Mouse (Mus musculus) midbrain, embryonic 13.5 days (tissue): Measurements from ENCODE around the gene Plvap. TPM values are rescaled to one million over a fixed set of nuclear protein-coding genes. Genes with fewer than 3 reads are reported as not detected.

Source experiments
- ATAC-seq: fragments of 200-750 bp; cut with Nextera tagmentation; 2 replicates; pipeline ENCODE4 v1.8.0; 2017; ENCODE audit warnings: mild to moderate bottlenecking, moderate TSS enrichment, moderate library complexity
- H3K27ac ChIP-seq: fragments of 300-500 bp; sonication (generic); 2 replicates; pipeline ENCODE4 v1.5.1; 2015; ENCODE audit warnings: inconsistent platforms, mild to moderate bottlenecking, moderate library complexity
- H3K27me3 ChIP-seq: fragments of 300-500 bp; sonication (generic); 2 replicates; pipeline ENCODE4 v1.6.1; 2015; ENCODE audit warnings: mild to moderate bottlenecking, inconsistent platforms
- H3K36me3 ChIP-seq: fragments of 300-500 bp; sonication (generic); 2 replicates; pipeline ENCODE4 v1.6.1; 2015; ENCODE audit warnings: mild to moderate bottlenecking, inconsistent platforms
- H3K4me1 ChIP-seq: fragments of 300-500 bp; sonication (generic); replicated peaks from 2 replicates; pipeline ENCODE4 v1.6.1; 2015; ENCODE audit warnings: inconsistent platforms
- H3K4me2 ChIP-seq: fragments of 300-500 bp; sonication (generic); replicated peaks from 2 replicates; pipeline ENCODE4 v1.6.1; 2015; ENCODE audit warnings: moderate library complexity, mild to moderate bottlenecking, inconsistent platforms
- H3K4me3 ChIP-seq: fragments of 300-500 bp; sonication (generic); replicated peaks from 2 replicates; pipeline ENCODE4 v1.5.1; 2015; ENCODE audit warnings: mild to moderate bottlenecking, inconsistent platforms
- H3K9ac ChIP-seq: fragments of 300-500 bp; sonication (generic); replicated peaks from 2 replicates; pipeline ENCODE4 v1.6.1; 2015; ENCODE audit warnings: mild to moderate bottlenecking, inconsistent platforms
- H3K9me3 ChIP-seq: fragments of 300-500 bp; sonication (generic); 2 replicates; pipeline ENCODE4 v1.6.1; 2016; ENCODE audit warnings: mild to moderate bottlenecking, inconsistent platforms
- WGBS: fragments of 180-500 bp; shearing (Covaris S2); methylation state at CpG from one replicate; pipeline ENCODE4 v1.1.7; 2015; 5-methylcytosine and 5-hydroxymethylcytosine counted together
- polyA plus RNA-seq: library from polyadenylated mRNA; unstranded; fragments of >200 nt; fragmentation: Nextera tagmentation; extraction: Ambion mirVana; gene quantifications from 2 replicates; pipeline ENCODE4 v1.2.1, GENCODE M21; 2015

Plvap gene
- polyA plus RNA-seq, 1 experiment from 2014 or later = 10.2 TPM

GRCm38 (mm10) chr8:71497077-71497645 is 14.4 kb downstream of the Plvap start:
- Histone ChIP-seq H3K9me3 (no peaks in the 10 kb centered on the region), H3K4me2 (no peak overlapping the region), H3K27me3 (no peaks in the 10 kb centered on the region), H3K4me3 (no peak overlapping the region), H3K4me1 (peaks cover 12% of the 10 kb centered on the region), H3K9ac (no peak overlapping the region), H3K27ac (no peak overlapping the region), H3K36me3 (peaks cover 19% of the 10 kb centered on the region)
- no peak for ATAC-seq
- WGBS = 96% methylated on average over 1 of the region's 1 CpGs

DNA sequence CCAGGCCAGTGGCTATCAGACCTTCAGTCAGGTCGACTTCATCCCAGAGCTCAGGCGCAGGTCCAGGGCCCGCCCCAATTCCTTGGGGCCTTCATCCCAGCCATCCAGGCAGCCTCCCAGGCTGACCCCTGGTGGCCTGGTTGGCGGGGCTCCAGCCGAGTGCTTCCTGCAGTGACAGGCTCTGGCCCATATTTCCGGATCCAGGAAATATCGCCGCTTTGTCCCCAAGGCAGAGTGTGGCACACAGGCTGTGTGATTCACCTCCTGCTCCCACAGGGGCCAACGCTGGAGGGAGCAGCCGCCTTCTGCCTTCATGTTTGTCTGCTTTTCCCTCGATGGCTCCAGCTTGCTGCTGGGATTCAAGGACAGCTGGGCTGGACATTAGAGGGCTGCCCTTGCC is 15.1 kb downstream of the Plvap start:
- Histone ChIP-seq H3K27ac (no peak overlapping the region; the same call in 1 of the 2 replicates), H3K27me3 (no peaks in the 10 kb centered on the region), H3K4me1 (peaks cover 12% of the 10 kb centered on the region), H3K4me2 (no peak overlapping the region), H3K9me3 (no peaks in the 10 kb centered on the region), H3K4me3 (no peak overlapping the region), H3K36me3 (peaks cover 26% of the 10 kb centered on the region), H3K9ac (no peak overlapping the region)
- WGBS = 54% methylated on average over 11 of the region's 11 CpGs
- no peak for ATAC-seq

GRCm38 (mm10) chr8:71495811-71496210 is 15.7 kb downstream of the Plvap start:
- WGBS = 93% methylated on average over 5 of the region's 5 CpGs
- Histone ChIP-seq H3K27ac (no peak overlapping the region), H3K4me2 (no peak overlapping the region), H3K36me3 (peaks cover 33% of the 10 kb centered on the region), H3K27me3 (no peaks in the 10 kb centered on the region), H3K4me3 (no peak overlapping the region), H3K4me1 (peaks cover 12% of the 10 kb centered on the region), H3K9ac (no peak overlapping the region), H3K9me3 (no peaks in the 10 kb centered on the region)
- ATAC-seq = no peak

- 34% methylated on average over 16 of the region's 16 CpGs for WGBS
- H3K27ac ChIP-seq = no peak overlapping the region
- ATAC-seq = peak; percentile 71
- H3K9ac ChIP-seq = no peak overlapping the region
- H3K9me3 ChIP-seq = no peaks in the 10 kb centered on the region
- no peak overlapping the region for H3K4me2 ChIP-seq
- H3K36me3 ChIP-seq = peaks cover 36% of the 10 kb centered on the region
- no peaks in the 10 kb centered on the region for H3K27me3 ChIP-seq
- H3K4me3 ChIP-seq = no peak overlapping the region
- H3K4me1 ChIP-seq = peaks cover 15% of the 10 kb centered on the region
Measured at GRCm38 (mm10) chr8:71495039-71495438, 16.5 kb downstream of the Plvap start.

GRCm38 (mm10) chr8:71488454-71488853 is 23.1 kb downstream of the Plvap start:
- H3K27me3 ChIP-seq = no peaks in the 10 kb centered on the region
- peak overlapping the region; percentile 82 for H3K9ac ChIP-seq
- H3K4me2 ChIP-seq = peak overlapping the region; percentile 100
- H3K27ac ChIP-seq = no peak overlapping the region
- H3K4me1 ChIP-seq = peaks cover 53% of the 10 kb centered on the region
- under 1% methylated on average over 22 of the region's 22 CpGs for WGBS
- ATAC-seq = peak; percentile 69
- no peaks in the 10 kb centered on the region for H3K9me3 ChIP-seq
- H3K36me3 ChIP-seq = peaks cover 41% of the 10 kb centered on the region
- peak overlapping the region; percentile 83 for H3K4me3 ChIP-seq

DNA sequence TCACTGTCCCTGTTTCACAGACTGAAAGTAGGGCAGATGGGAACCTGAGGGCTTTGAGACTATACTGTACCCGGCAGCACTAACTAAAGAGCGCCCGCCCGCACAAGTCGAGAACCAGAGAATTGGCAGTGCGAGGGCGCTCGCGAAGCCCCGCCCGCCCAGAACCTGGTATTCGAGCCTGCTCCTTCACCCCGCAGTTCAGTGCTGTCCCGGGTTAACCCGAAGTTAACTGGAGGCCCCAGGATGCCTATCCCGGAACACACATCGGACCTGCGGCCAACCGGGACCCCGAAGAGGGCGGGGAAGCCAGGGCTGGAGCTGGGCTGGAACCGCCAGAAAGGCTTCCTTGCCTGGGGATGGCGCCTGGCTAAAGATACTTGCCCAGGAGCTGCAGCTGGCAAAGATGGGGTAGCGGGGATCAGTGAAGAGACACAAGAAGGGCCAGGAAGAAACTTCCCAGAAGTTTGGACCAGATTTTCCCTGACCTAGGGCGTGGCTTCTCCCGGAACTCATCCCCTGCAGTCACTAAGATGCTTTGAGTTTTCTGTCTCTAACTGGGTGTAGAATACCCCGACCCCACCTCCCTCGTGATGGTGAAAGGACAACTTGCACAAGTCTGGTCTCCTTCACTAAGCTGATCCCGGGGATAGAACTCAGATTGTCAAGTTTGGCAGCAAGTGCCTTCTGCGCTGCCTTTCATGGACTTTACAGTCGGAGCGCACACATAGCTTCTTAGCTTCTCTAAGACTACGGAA is 23.7 kb downstream of the Plvap start, which contains the start of gene Gtpbp3:
Gene Gtpbp3 (plus strand): TSS at position 413 of the 755 bp plus-strand sequence.
- Histone ChIP-seq H3K9ac (peak within 1 kb of the TSS; percentile 82), H3K9me3 (no peaks in the 10 kb centered on the region), H3K36me3 (peaks cover 42% of the 10 kb centered on the region), H3K27me3 (no peaks in the 10 kb centered on the region), H3K4me2 (peak within 1 kb of the TSS; percentile 100), H3K4me1 (peaks cover 59% of the 10 kb centered on the region), H3K4me3 (peak within 1 kb of the TSS; percentile 83), H3K27ac (peak within 1 kb of the TSS; percentile 74)
- ATAC-seq = peak; percentile 32
- under 1% methylated on average over 33 of the region's 33 CpGs for WGBS

DNA sequence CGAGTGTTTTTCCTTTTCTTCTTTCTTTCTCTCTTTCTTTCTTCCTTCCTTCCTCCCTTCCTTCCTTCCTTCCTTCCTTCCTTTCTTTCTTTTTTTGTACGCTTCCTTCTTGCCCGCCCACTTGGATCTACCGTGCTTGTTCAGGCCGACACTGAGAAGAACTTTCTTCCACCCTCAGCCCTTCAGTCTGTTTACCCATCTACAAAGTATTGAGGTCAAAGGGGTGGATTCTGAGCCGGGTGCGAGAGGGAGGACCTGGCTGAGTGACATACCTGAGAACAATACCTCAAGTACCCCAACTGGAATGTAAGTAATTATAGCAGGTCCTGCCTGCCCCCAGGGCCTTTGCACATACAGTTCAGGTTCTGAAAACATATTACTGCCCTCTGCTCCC is 25.4 kb downstream of the Plvap start:
- peak overlapping the region; percentile 79 for H3K4me2 ChIP-seq
- ATAC-seq = no peak

GRCm38 (mm10) chr8:71485142-71486135 is 26.1 kb downstream of the Plvap start, which contains the start of gene Ano8:
Gene Ano8 (minus strand): TSS chr8:71485963.
- 5% methylated on average over 55 of the region's 58 CpGs for WGBS
- Histone ChIP-seq H3K36me3 (peaks cover 42% of the 10 kb centered on the region), H3K27me3 (0 out of 2 replicates have a peak, but pooled peaks cover 3% of the 10 kb centered on the region), H3K27ac (peak within 1 kb of the TSS; percentile 92), H3K4me2 (peak within 1 kb of the TSS; percentile 79), H3K9ac (peak within 1 kb of the TSS; percentile 99), H3K4me1 (peaks cover 74% of the 10 kb centered on the region), H3K4me3 (peak within 1 kb of the TSS; percentile 90), H3K9me3 (no peaks in the 10 kb centered on the region)
- peak; percentile 80 for ATAC-seq

More for the DNA sequence above, 25.4 kb downstream of the Plvap start:
- Histone ChIP-seq H3K4me1 (peaks cover 74% of the 10 kb centered on the region), H3K4me3 (peak overlapping the region; percentile 90), H3K27me3 (0 out of 2 replicates have a peak, but pooled peaks cover 3% of the 10 kb centered on the region), H3K9ac (peak overlapping the region; percentile 46; the same call in 1 of the 2 replicates), H3K9me3 (no peaks in the 10 kb centered on the region), H3K27ac (peak overlapping the region; percentile 41; the same call in 1 of the 2 replicates), H3K36me3 (peaks cover 42% of the 10 kb centered on the region)
- 20% methylated on average over 7 of the region's 7 CpGs for WGBS

DNA sequence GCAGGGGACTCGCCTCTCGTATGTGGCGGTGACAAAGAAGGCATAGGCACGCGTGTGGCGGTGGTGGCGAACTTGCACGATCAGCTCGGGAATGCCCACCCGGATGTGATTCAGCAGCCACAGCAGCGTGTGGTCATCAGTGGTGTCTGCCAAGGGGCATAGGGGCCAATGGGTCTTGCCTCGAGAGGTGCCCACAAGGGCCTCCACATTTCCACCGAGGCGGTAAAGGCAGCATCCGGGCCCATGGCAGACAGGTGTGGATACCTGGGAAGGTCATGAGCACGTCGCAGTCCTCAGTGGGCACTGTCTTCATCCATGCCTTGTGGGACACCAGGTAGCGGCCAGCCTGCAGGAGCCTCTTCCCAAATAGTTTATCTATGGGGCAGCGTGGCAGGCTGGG is 26.8 kb downstream of the Plvap start:
- Histone ChIP-seq H3K36me3 (peaks cover 49% of the 10 kb centered on the region), H3K27me3 (0 out of 2 replicates have a peak, but pooled peaks cover 3% of the 10 kb centered on the region), H3K4me2 (peak overlapping the region; percentile 79), H3K9ac (peak overlapping the region; percentile 99), H3K4me3 (peak overlapping the region; percentile 90), H3K9me3 (no peaks in the 10 kb centered on the region), H3K27ac (0 out of 2 replicates have a peak overlapping the region, but pooled peaks have one; percentile 92), H3K4me1 (peaks cover 69% of the 10 kb centered on the region)
- ATAC-seq = no peak
- 96% methylated on average over 19 of the region's 19 CpGs for WGBS

DNA sequence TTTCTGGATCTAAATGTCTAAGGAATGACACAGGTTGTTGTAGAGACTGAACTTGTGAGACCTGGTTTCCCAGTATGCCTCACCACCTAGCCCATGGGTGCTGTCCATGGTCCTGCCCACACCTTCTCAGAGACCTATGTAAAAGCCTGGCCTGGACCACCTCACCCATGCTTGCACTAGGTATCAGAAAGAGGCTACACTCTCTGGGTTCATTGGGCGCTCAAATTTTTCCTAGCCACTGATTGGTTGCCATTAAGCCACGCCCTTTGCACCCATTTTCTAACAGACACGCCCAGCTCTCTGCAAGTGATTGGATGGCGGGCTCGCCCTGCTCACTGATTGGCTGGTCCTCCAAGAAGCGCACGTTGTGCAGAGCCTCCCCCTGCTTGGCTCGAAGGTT is 27.6 kb downstream of the Plvap start:
- no peak overlapping the region for H3K9ac ChIP-seq
- H3K36me3 ChIP-seq = peaks cover 57% of the 10 kb centered on the region
- 0 out of 2 replicates have a peak, but pooled peaks cover 3% of the 10 kb centered on the region for H3K27me3 ChIP-seq
- 57% methylated on average over 8 of the region's 8 CpGs for WGBS
- no peak for ATAC-seq
- H3K27ac ChIP-seq = no peak overlapping the region
- H3K4me3 ChIP-seq = no peak overlapping the region
- H3K4me2 ChIP-seq = 0 out of 2 replicates have a peak overlapping the region, but pooled peaks have one; percentile 79
- peaks cover 60% of the 10 kb centered on the region for H3K4me1 ChIP-seq
- no peaks in the 10 kb centered on the region for H3K9me3 ChIP-seq

DNA sequence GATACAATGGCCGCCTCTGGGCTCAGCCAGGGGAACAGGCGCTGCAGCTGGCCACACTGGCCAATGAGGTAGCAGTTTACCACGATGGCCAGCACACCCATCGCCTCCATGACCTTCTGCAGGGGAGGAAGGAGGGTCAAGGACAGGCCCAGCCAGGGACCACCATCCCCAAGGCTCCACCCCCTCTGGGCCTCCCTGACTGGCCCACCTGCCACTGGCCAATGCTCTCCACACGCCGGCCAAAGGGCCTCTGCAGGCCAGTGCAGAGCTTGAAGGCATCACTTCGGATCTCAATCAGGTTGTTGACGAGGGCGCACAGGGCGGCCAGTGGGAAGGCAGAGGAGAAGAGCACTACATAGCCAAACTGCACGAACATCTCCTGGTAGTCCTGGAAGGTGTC is 32.6 kb downstream of the Plvap start:
- Histone ChIP-seq H3K9me3 (no peaks in the 10 kb centered on the region), H3K4me3 (no peak overlapping the region), H3K9ac (no peak overlapping the region), H3K27me3 (0 out of 2 replicates have a peak, but pooled peaks cover 3% of the 10 kb centered on the region), H3K4me2 (no peak overlapping the region), H3K36me3 (peaks cover 79% of the 10 kb centered on the region), H3K4me1 (peaks cover 49% of the 10 kb centered on the region), H3K27ac (no peak overlapping the region)
- 95% methylated on average over 11 of the region's 11 CpGs for WGBS
- ATAC-seq = no peak
